Mouse (Mus musculus): ENCODE data around the gene Etnppl. TPM values are rescaled to one million over a fixed set of nuclear protein-coding genes. Genes with fewer than 3 reads are reported as not detected.

The Etnppl gene
- polyA plus RNA-seq (2012; fragmentation: generic; extraction: Trizol): not detected

- TF ChIP-seq CEBPB (IDR thresholded peaks at IDR 0.05; ENCODE audit: insufficient read depth, poor library complexity, severe bottlenecking) (no peak), SRF (IDR thresholded peaks at IDR 0.05; ENCODE audit: control insufficient read depth, insufficient read length, low read depth) (no peak), MAX (IDR thresholded peaks at IDR 0.05; ENCODE audit: low read depth) (no peak), MYOD1 (IDR thresholded peaks at IDR 0.05; ENCODE audit: control insufficient read depth in 1 of 3, insufficient read length in 2 of 3, low read depth in 2 of 3) (no peak), E2F4 (IDR thresholded peaks at IDR 0.05; ENCODE audit: insufficient read depth) (no peak), POLR2A (IDR thresholded peaks at IDR 0.05; ENCODE audit: insufficient read length, low read depth) (no peak), TCF12 (IDR thresholded peaks at IDR 0.05; ENCODE audit: insufficient read depth, poor library complexity, severe bottlenecking) (no peak)
- no peak within 1 kb of the TSS for H3K4me3 ChIP-seq
Observed at GRCm38 (mm10) chr3:130617439-130617898, at the start of gene Etnppl. Etnppl (plus strand) TSS chr3:130617448.

GRCm38 (mm10) chr3:130568331-130569095 is 48.7 kb upstream of the Etnppl start:
- H3K36me3 ChIP-seq (ENCODE audit: control insufficient read depth, insufficient read depth): no peaks in the 10 kb centered on the region
- H3K79me2 ChIP-seq (ENCODE audit: control insufficient read depth, insufficient read depth): no peaks in the 10 kb centered on the region
- TF ChIP-seq REST (IDR thresholded peaks at IDR 0.05; ENCODE audit: insufficient read depth, insufficient read length) (no peak), USF1 (IDR thresholded peaks at IDR 0.05; ENCODE audit: low read depth) (no peak), MYOG (IDR thresholded peaks at IDR 0.05; ENCODE audit: control insufficient read depth in 1 of 3, insufficient read depth in 1 of 3, insufficient read length in 2 of 3, low read depth in 2 of 3) (no peak), TCF12 (IDR thresholded peaks at IDR 0.05; ENCODE audit: insufficient read depth, poor library complexity, severe bottlenecking) (no peak), TCF3 (IDR thresholded peaks at IDR 0.05; ENCODE audit: insufficient read length, low read depth) (no peak)
- H3K27me3 ChIP-seq (ENCODE audit: control insufficient read depth, insufficient read depth, insufficient read length): no peaks in the 10 kb centered on the region
- H3K4me2 ChIP-seq (ENCODE audit: low read depth): no peak overlapping the region
- H3ac ChIP-seq (ENCODE audit: control insufficient read depth, insufficient read length): no peak overlapping the region
- no peak overlapping the region for H3K4me3 ChIP-seq

More at GRCm38 (mm10) chr3:130617439-130617898, at the start of gene Etnppl:
- no peak within 1 kb of the TSS for H3ac ChIP-seq (ENCODE audit: control insufficient read depth, insufficient read length)
- H3K27me3 ChIP-seq (ENCODE audit: control insufficient read depth, insufficient read depth, insufficient read length): no peaks in the 10 kb centered on the region
- no peak within 1 kb of the TSS for H3K4me2 ChIP-seq (ENCODE audit: low read depth)
- no peaks in the 10 kb centered on the region for H3K36me3 ChIP-seq (ENCODE audit: control insufficient read depth, insufficient read depth)
- no peaks in the 10 kb centered on the region for H3K79me2 ChIP-seq (ENCODE audit: control insufficient read depth, insufficient read depth)

- Histone ChIP-seq H3K79me2 (ENCODE audit: control insufficient read depth, insufficient read depth) (no peaks in the 10 kb centered on the region), H3K27me3 (ENCODE audit: control insufficient read depth, insufficient read depth, insufficient read length) (no peaks in the 10 kb centered on the region), H3ac (ENCODE audit: control insufficient read depth, insufficient read length) (no peak overlapping the region), H3K4me3 (no peak overlapping the region), H3K4me2 (ENCODE audit: low read depth) (no peak overlapping the region), H3K36me3 (ENCODE audit: control insufficient read depth, insufficient read depth) (no peaks in the 10 kb centered on the region)
- TF ChIP-seq TCF12 (IDR thresholded peaks at IDR 0.05; ENCODE audit: insufficient read depth, poor library complexity, severe bottlenecking): no peak
- no peak for TF ChIP-seq TCF3 (IDR thresholded peaks at IDR 0.05; ENCODE audit: insufficient read length, low read depth)
- no peak for TF ChIP-seq POLR2AphosphoS2 (IDR thresholded peaks at IDR 0.05; ENCODE audit: insufficient read length, low read depth)
- no peak for TF ChIP-seq MYOD1 (IDR thresholded peaks at IDR 0.05; ENCODE audit: control insufficient read depth in 1 of 3, insufficient read length in 2 of 3, low read depth in 2 of 3)
- TF ChIP-seq SRF (IDR thresholded peaks at IDR 0.05; ENCODE audit: control insufficient read depth, insufficient read length, low read depth): no peak
- TF ChIP-seq MAX (IDR thresholded peaks at IDR 0.05; ENCODE audit: low read depth): no peak
- no peak for TF ChIP-seq MYOG (IDR thresholded peaks at IDR 0.05; ENCODE audit: control insufficient read depth in 1 of 3, insufficient read depth in 1 of 3, insufficient read length in 2 of 3, low read depth in 2 of 3)
- TF ChIP-seq USF1 (IDR thresholded peaks at IDR 0.05; ENCODE audit: low read depth): no peak
- TF ChIP-seq POLR2A (IDR thresholded peaks at IDR 0.05; ENCODE audit: insufficient read length, low read depth): no peak
- no peak for TF ChIP-seq REST (IDR thresholded peaks at IDR 0.05; ENCODE audit: insufficient read depth, insufficient read length)
- TF ChIP-seq E2F4 (IDR thresholded peaks at IDR 0.05; ENCODE audit: insufficient read depth): no peak
- no peak for TF ChIP-seq CEBPB (IDR thresholded peaks at IDR 0.05; ENCODE audit: insufficient read depth, poor library complexity, severe bottlenecking)
Observed at GRCm38 (mm10) chr3:130573243-130573642, 44.0 kb upstream of the Etnppl start.

DNA sequence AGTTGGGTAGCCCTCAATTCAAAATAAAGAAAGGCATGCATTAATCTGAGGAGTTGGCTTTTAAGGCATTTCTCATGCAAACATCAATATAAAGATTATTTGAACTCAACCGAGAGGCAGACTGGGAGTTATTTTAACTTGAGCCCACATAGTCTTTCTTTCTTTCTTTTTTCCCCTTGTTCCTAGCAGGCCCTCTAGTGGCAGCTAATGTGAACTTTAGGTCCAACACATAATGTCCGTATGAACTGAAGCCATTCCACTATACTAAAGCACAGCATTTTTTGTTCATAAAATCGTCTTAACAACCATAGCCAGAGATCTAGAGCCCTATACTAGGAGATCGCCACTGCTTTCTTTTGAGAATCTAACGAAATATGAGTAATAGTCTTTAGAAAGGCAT is 42.6 kb upstream of the Etnppl start:
- Histone ChIP-seq H3K36me3 (ENCODE audit: control insufficient read depth, insufficient read depth) (no peaks in the 10 kb centered on the region), H3ac (ENCODE audit: control insufficient read depth, insufficient read length) (no peak overlapping the region), H3K4me2 (ENCODE audit: low read depth) (no peak overlapping the region), H3K79me2 (ENCODE audit: control insufficient read depth, insufficient read depth) (no peaks in the 10 kb centered on the region), H3K4me3 (no peak overlapping the region), H3K27me3 (ENCODE audit: control insufficient read depth, insufficient read depth, insufficient read length) (no peaks in the 10 kb centered on the region)
- TF ChIP-seq MYOD1 (IDR thresholded peaks at IDR 0.05; ENCODE audit: control insufficient read depth in 1 of 3, insufficient read length in 2 of 3, low read depth in 2 of 3) (no peak), USF1 (IDR thresholded peaks at IDR 0.05; ENCODE audit: low read depth) (no peak)

- H3K4me3 ChIP-seq: no peak overlapping the region
Observed at GRCm38 (mm10) chr3:130576683-130577082, 40.6 kb upstream of the Etnppl start.

More at GRCm38 (mm10) chr3:130576683-130577082, 40.6 kb upstream of the Etnppl start:
- TF ChIP-seq TCF12 (IDR thresholded peaks at IDR 0.05; ENCODE audit: insufficient read depth, poor library complexity, severe bottlenecking): no peak
- TF ChIP-seq MAX (IDR thresholded peaks at IDR 0.05; ENCODE audit: low read depth): no peak
- TF ChIP-seq SRF (IDR thresholded peaks at IDR 0.05; ENCODE audit: control insufficient read depth, insufficient read length, low read depth): no peak
- Histone ChIP-seq H3ac (ENCODE audit: control insufficient read depth, insufficient read length) (no peak overlapping the region), H3K79me2 (ENCODE audit: control insufficient read depth, insufficient read depth) (no peaks in the 10 kb centered on the region), H3K4me2 (ENCODE audit: low read depth) (no peak overlapping the region), H3K27me3 (ENCODE audit: control insufficient read depth, insufficient read depth, insufficient read length) (no peaks in the 10 kb centered on the region), H3K36me3 (ENCODE audit: control insufficient read depth, insufficient read depth) (no peaks in the 10 kb centered on the region)

Data from myocyte (in vitro differentiated cells).